Mouse (Mus musculus) testis, postnatal 10 days (tissue): ENCODE data around the gene Cyp4f14.
"Not testable (repeated sequence)": the region's sequence is repeated elsewhere in the genome, so short reads cannot be mapped to it uniquely, and the experiment has no call there.

ENCODE experiments used
- DNase-seq: peaks from one replicate; pipeline ENCODE4 v3.0.0; 2021; ENCODE audit warnings: low spot score

Gene Cyp4f14

DNA sequence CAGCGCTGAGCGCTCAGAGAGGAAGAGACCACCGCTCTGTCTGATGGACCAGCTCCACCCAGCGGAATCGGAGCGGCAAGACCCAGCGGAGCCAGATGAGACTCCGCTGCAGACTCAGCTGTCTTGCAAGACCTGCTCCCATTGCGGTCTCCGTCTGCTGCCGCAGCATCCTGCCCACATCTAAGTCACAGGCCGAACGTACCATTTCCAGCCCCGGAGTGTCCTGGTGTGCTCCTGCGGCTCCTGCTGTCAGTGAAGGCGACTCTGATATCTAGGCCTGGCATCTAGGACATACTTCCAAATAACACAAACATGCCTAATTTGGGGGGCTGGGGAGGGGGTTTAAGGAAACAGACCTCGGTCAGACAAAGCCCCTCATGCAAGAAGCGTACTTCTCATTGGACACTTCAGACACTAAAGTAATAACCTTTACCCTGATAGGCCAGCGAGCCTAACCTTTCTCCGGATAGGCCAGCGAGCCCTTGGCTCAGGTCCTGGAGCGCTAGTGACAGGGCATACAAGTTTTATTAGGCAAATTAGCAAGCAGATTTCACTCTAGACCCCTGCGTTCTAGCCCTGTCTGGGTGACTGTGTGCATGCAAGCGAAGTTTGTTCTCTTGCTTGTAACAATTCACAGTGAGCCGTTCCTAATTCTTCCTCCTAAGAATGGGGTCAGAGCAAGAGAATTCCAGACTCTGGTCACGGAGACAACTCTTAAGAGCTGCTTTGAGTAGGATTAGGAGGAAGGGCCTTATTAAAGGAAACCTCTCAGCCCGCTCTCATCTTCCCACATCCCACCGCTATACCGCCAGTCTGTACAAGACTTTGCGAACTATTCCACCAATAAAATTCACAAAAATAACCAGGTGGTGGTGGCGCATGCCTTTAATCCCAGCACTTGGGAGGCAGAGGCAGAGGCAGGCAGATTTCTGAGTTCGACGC lies 25.6 kb downstream of the Cyp4f14 start, which contains the start of gene Zfp870:
TSS of gene Zfp870 (minus strand) at position 404 of the 942 bp plus-strand sequence.
- DNase-seq, result peak; percentile 82

DNA sequence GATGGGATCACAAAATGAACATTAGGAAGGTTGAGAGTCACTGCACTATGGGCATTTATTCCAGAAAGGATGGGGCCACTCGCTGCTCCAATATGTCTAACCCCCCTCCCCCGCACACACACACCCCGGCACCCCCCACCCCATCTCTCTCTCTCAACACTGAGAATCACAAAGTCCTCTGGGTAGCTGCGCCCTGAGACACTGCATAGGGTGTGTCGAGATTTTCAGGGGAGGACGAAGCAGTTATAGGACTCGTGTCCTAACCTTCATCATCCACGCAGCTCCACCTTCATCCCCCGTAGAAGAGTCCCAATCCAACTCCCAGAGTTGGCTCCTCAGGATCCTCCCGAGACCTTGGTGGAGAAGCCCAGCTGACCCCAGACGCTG lies 26.3 kb downstream of the Cyp4f14 start:
- DNase-seq, result no peak

DNA sequence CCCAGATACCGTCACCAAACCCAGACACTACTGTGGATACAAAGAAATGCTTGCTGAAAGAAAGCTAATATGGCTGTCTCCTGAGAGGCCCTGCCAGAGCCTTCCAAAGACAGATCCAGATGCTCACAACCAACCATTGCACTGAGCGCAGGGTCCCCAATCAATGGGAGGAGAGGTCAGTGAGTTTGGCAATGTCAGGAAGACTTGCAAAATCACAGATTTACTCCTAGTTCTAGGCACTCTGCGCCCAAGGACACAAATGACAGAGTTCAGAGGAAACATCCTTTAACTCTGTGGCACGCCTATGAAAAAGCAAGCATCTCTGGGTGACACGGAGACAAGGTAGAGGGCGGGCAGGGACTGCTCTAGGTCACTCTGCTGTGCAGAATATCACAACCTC lies 27.5 kb downstream of the Cyp4f14 start:
- DNase-seq, result no peak

DNA sequence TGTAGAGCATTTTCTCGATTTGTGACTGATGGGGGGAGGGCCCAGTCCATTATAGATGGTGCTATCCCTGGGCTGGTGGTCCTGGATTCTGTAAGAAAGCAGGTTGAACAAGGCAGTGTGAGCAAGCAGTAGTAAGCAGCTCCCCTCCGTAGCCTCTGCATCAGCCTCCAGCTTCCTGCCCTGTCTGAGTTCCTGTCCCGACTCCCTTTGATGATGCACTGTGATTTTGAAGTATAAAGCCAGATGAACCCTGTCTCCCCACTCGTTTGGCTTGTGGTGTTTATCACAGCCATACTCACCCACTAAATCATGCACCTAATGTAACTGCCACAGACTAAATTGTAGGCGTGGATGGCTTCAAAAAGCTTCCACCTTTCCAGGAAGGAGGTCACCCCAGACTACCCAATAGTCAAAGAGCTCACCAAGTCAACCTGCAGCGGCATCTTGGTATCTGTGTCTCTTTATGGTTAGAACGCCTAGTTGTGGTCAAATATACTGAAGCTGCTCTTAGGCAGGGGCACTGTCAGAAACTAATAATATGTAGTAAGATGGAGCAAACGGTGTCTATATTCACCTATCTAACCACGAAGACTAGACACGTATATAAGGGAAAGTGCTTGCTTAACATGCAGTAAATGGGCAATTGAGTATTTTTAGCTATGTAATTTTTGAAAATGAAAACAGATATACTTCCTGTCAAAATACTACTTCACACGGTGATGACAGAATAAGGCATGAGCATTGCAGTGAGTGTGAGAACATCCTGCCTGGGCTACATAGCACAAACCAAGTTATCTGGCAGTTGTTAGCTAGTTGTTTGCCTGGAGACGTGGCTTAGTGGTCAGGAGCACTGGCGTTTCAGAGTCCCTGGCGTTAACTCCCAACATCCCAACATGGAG lies 36.6 kb downstream of the Cyp4f14 start:
- DNase-seq, result no peak

- no peak for DNase-seq
Measured at GRCm38 (mm10) chr17:32878773-32879172, 38.4 kb downstream of the Cyp4f14 start.

- no peak for DNase-seq
Measured at GRCm38 (mm10) chr17:32877471-32878171, 39.5 kb downstream of the Cyp4f14 start.

DNA sequence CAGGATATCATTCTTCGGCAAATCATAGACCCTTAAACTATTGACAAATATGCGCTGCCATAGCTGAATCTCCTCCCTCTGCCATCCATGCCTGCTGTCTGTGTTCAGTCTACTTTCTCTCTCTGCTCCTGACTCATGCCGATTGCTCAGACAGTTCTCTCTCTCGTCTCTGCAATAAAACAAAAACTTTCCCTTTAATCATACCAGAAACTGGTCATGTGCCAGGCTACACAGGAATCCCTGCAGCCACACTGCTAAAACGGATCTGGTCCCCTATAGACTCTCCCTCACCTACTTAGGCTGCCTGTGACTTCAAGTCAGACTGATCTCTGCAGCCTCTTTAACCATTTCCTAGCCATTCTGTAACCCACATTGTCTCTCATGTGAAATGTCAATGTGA lies 44.4 kb downstream of the Cyp4f14 start:
- DNase-seq, result no peak

DNA sequence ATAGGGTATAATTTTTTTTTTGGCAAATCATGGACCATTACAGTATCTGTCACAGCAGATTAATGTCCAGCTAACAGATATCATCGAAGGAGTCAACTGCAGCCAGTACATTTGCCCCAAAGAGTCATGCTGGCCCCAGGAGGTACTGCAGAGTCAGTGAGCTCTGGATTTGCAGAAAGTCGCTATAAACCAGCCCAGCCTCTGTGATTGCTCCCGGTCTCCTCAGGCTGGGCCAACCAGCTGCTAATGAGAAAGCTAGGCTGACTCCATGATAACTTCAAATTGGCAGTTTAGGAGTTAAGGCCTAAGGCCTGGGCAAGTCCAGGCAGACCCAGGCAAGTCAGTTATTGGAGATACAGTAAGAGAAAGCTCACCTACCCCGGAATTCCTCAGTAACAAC lies 45.1 kb downstream of the Cyp4f14 start:
- no peak for DNase-seq

DNA sequence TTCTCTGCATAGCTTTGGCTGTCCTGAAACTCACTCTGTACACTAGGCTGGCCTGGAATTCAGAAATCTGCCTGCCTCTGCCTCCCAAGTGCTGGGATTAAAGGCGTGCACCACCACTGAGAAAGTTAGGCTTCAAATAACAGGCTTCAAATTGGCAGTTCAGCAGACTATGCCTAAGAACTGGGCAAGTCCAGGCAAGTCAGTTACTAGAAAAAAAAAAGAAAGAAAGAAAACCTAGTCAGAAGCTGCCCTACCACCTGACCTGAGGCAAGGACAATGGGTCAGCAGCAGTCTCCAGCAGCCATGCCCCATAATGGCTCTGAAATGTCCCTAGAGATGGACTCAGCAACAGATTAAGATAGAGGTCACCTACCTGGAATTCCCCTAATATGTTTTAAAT lies 45.7 kb downstream of the Cyp4f14 start:
- no peak for DNase-seq

DNA sequence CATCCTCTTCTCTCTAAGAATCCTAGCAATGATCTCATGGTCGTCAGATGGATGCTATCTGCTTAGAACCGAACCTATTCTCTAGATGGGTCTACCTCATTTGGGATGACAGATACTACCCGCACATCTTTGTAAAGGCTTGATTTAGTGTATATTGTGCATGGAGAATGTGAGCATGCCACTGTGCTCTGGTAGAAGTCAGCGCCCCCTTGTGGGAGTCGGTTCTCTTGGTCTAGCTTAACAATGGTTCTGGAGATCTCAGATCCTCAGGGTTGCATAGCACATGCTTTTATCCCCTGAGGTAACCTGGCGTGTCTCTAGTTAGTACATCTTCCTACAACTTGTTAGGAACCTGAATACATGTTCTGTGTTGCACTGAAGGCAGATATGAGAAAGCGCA lies 49.9 kb downstream of the Cyp4f14 start:
- not testable (repeated sequence) for DNase-seq

- DNase-seq, result not testable (repeated sequence)
Measured at GRCm38 (mm10) chr17:32856713-32857112, 60.4 kb downstream of the Cyp4f14 start.
